Mouse (Mus musculus) Muller cell, postnatal 12 days (primary cell): ENCODE results near the gene Slc25a13.

Experiments used
- DNase-seq: peaks from one replicate; pipeline ENCODE4 v3.0.0-alpha.2; 2015; ENCODE audit errors: inconsistent ontology term

The Slc25a13 gene

DNA sequence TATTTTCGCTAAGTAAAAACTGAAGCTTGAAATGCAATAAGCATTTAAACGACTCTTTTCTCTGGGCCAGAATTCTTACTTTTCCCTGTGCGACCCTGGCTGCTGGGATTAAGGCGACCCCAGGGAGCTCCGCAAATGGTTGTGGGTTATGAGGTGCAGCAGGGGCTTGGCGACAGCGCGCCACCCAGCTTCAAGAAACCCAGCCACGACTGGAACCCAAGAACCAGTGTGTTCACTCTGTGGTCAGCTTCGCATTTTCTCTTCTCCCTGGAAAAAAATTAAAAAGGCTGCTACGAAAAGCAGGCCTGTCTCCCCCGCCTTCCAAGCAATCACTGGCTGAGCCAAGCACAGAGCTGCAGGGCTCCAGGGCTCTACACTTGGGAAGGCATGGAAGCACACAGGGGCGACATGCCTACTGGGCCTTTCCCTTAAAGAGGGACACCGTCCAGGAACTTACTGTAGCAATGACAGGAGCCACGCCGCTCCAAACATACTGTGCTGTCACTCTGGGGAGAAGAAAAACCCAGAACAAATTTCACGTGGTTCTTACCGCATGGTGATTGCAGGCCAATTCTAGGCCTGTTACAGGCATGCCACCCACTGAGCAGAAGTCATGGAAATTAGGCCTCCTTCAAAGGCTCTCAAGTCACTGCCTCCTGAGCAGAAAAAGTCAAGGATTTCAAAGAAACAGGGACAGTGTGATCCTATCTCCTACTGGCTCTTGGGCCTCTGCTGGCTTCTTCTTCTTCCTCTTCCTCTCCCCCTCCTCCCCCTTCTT lies 178.0 kb downstream of the Slc25a13 start:
- no peak for DNase-seq

DNA sequence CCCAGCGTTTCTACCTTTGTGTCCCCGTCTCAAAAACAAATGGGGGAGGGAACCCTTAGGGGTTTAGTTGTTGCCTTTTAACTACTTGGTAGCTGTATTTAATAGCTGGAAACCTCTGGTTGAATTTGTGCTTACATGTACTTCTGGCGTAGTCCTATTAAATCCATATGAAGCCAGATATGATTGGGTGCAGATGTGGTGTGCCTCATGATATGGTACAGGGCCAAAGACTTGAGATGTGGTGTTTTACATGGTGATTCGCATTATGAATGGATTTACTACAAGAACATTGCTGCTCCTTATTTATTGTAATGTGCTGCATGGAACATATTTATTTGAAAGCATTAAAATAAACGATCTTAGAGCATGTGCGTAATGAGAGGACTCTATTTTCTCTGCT lies 189.3 kb downstream of the Slc25a13 start:
- no peak for DNase-seq

DNA sequence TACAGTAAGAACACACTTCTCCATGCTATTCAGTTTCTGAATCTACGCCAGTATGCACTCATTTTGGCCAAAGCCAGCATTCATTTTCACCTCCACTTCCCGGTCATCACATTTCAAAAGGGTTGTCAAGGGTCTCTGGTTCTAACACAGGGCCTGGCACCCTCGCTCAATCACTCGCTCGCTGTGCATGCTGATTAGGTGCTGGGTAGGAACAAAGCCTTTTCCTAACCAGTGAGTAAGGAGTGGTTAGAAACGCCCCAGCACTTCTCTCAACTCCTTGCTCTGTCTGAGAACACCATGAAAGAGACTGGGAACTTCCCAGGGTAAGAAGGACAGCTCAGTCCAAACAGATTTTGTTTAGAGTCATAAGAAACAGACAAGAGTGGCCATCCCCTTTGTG lies 193.0 kb downstream of the Slc25a13 start:
- no peak for DNase-seq

DNA sequence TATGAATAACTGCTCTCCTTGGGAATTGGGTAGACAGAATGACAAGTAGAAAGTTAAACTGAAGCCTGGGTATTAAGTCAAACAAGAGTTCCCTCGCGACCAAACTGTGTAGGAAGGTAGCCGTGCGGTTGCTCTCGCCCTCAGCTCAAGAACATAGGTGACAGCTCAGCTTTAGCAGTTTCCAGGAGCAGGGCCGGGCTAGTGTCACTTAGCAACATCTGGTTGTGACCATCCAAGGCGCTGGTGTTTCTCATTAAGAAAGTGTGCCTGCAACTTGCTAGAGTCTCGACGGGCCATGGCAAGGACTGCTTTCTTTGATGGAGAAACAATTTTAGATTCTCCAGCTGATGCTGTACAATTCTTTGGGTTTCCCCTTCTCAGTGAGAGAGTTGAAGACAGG lies 200.0 kb downstream of the Slc25a13 start:
- DNase-seq, result no peak

DNA sequence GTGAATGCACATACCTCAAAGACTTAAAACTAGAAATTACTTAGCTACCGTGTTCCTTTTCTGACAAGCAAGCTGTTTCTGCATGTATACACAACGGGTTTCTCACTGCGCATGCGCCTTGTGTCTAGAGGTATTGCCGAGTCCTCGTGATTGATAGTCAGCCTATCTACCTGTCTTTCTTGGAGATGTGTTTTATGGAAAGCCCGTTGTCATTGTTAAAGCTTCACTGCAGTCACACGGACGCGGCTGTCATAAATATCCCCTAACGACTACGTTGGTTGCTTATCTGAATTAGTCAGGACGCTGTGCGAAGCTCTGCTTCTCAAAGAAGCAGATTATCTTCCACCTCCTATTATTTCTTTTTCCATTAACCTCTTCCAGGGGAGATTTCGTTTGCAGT lies 201.4 kb downstream of the Slc25a13 start:
- DNase-seq, result no peak

DNA sequence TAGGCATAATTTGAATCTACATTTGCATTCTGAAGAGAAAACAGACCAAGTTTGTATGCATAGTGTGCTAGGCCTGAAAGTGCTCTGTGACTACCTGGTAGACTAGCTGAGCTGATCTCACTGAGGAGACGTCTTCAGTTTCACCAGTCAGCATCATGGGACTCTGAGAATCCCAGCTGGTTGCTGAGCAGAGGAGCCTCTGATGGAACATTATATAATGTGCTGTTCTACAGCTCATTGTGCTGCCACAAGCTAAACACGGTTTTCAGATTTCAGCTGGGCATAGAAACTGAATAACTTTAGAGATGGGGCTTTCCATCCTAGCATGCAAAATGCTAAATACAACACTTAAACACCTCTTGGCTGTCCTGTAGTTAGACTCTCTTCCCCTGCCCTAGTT lies 205.6 kb downstream of the Slc25a13 start:
- DNase-seq, result no peak

DNA sequence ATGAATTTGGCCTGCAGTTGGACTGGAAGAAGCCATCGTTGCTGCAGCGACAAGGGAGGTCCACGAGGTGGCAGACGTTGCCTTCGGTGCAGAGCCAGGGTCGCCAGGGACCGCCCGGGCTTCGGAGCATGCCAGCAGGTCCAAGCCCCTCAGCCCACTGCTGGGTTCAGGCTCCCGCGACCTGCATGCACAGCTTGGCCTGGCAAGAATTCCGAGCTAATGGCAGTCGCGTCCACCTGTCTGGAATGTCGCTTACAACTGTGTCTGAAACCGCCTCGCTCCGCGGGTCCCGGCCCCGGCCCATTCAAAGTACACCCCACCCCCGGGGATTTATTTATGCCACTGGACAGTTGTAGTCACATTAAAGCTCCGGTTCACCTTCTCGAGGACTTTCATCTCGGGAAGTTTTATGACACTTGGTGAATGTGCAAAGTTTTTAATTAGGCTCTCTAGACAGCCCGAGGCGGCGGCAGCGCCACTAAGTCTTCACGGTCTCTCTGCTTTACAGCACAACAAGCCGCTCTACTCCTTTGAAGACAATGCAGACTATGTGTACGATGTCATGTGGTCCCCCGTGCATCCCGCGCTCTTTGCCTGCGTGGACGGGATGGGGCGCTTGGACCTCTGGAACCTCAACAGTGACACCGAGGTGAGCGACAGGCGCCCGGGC lies 211.1 kb downstream of the Slc25a13 start:
- DNase-seq, result peak; percentile 73

DNA sequence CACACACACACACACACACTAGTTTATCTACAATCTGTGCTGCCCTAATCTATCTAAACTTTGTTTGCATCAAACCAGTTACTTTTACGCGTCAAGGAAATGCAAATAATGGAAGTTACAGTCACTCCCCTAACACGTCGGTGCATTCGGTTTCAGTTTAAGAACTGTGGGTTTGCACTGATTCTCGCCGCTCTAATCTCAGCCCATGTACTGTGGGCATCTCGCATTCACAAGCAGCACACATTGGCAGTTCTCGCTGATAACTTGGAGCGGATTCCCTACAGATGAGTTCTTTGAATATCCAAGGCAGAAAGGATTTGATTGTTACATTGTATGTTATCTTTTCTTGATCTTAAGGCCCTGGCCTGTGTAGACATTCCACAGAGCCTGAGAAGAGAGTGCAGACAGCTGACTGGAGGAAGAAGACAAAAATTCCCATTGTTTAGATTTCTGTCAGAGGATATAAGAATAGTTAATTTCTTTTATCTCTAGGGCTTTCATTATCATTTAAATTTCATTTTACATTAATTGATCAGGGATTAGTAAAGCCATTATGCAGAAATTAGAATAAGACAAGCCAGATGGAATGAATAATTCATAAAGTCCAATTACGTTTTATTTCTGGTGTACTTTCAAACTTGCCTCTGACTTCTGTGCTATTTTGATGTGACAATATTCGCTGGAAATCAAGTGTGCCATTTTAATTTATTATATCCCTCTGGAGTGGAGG lies 212.1 kb downstream of the Slc25a13 start:
- DNase-seq, result no peak

DNA sequence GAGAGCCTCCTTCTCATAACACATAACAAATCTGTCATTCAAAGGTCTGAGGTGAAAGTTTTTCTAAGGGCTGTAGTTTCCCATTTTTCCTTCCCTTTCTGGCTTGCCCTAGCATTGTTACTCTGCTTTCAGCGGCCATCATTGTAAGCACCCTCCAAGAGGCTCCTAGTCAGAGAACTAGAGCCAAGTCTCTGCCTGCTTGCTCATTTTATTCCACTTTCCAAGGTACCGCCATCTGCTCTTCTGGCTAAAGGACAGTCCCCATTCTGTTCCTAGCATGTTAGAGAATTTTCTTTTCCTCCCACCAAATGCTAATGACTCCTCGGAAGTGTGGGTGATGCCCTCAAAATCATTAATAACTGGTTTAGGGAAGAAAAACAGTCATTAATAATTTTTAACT lies 214.9 kb downstream of the Slc25a13 start:
- DNase-seq, result no peak

DNA sequence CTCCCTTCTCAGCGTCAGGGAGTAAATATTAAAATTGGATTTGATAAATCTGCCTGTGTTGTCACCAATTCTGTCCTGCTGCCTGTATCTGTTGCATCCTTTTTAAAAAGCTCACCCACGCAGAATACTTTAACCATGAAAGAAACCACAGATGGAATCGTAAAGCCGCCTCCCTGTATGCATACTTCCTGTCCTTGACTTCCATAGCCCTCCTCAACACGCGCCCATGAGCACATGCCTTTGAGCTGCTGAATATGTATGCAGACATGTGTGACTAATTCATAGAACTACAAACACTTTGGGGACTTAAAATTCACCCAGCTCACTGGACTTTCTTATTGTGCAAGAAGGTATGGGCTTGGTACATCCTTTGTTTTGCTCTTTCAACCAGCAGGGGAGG lies 219.4 kb downstream of the Slc25a13 start:
- no peak for DNase-seq

DNA sequence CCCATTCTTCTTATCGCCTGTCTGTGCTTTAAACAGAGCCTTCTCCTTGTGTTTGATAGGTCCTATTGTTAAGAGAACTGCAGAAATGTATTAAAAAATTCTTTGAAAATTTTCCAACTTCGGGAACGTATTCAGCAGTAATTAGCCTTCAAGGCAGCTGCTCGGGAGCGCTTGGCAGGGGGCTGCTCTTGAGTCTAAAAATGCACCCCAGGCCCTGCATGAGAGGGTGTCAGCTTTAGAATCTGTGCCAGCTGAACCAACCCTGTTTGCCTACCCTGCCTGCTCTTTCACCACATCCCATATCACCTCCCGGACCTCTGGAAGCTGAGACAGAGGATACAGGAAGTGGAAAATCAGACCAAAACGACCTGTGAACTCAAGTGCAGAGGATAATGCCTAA lies 223.9 kb downstream of the Slc25a13 start:
- DNase-seq, result peak; percentile 3

DNA sequence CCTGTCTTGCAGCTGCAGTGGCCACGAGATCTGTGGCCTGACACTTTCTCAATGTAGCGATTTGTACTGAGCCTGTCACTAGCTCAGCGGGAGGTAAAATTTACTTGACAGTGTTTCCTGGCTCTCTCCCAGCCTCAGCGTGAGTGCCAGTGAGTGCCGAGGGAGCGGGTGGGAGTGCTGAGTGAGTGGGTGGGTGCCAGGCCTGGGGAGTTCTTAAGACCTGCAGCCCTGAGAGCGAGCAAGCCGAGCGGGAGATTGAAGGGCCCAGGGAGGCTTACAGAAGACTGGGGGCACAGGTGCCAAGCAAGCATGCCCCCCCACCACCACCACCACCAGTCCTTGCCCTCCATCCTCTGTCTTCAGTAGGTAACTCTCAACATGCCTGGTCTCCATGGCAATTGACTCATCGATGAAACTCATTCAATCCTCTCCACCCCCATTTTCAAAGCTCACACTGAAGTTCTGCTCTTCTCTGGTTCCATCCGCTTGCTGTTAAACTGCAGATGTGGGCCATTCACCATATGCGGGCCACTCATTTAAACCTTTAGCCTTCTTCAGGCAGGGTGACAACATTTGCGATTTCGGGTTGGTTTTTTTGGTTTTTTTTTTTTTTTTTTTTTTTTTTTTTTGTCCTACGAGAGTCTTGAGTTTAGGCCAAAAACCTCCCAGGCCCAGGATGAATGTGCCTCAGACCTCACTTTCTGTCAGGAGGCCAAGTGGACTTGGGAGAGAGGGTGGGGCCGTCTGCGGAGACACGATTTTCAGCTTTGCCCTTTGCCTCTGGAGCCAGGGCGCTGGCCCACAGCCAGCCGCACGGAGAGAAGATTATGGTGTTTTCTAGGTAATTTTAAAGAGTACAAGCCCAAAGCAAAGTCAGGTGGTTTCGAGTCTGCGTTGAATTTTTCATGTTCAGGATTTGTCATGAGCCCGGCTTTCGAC lies 224.9 kb downstream of the Slc25a13 start:
- DNase-seq, result peak; percentile 55

DNA sequence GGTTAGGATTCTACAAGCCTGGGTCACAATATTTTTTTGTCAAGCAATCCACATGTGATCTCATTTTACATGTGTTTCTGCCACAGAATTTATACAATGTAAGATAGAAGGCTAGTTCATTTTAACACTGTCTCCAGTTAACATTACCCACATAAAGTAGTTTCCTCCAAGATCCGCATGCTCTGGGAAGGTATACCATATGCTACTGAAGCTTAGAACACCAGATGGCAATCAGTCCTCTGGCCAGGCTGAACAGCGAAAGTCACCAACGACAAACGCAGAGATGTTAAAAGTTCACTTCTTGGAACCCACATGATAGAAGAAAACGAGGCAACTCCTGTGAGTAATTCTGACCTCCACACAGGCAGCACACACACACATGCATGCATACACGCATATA lies 225.7 kb downstream of the Slc25a13 start:
- DNase-seq, result no peak
